Mouse (Mus musculus) megakaryocyte progenitor cell, adult 5-6 weeks (primary cell): ENCODE results near the gene Cox6a2. TPM values are rescaled to one million over a fixed set of nuclear protein-coding genes. Genes with fewer than 3 reads are reported as not detected.
A peak's percentile ranks its signal among the peaks of the same experiment; 100 is the strongest.

Experiments
- ATAC-seq: replicated peaks from 2 replicates; pipeline ENCODE4 v1.8.0; 2016; ENCODE audit warnings: mild to moderate bottlenecking, moderate TSS enrichment, inconsistent platforms; ENCODE audit not compliant: poor library complexity
- total RNA-seq, 2 experiments: library from RNA; stranded (forward) in 1 of 2; stranded (reverse) in 1 of 2; fragments of 157-497, 149-512 nt in 1 of 2; fragments of 200-1000 nt in 1 of 2; gene quantifications; 2 replicates each; pipeline versions ENCODE4 v1.2.3 to v1.2.4; 2015 to 2017

Cox6a2 gene
- total RNA-seq (2015): 0.76 and 4.8 TPM in 2 replicates
- 0.21 and 1.3 TPM in 2 replicates for total RNA-seq (2017)

- no peak for ATAC-seq
Measured at GRCm38 (mm10) chr7:128206152-128206551, at the start of gene Cox6a2. Gene Cox6a2, minus strand, starts transcription at chr7:128206387.

- no peak for ATAC-seq
Measured at GRCm38 (mm10) chr7:128255757-128256156, 49.6 kb upstream of the Cox6a2 start.

- no peak for ATAC-seq
Measured at GRCm38 (mm10) chr7:128254978-128255377, 48.8 kb upstream of the Cox6a2 start.

GRCm38 (mm10) chr7:128252609-128253008, 46.4 kb upstream of the Cox6a2 start:
- ATAC-seq: peak; percentile 64

GRCm38 (mm10) chr7:128251946-128252345, 45.8 kb upstream of the Cox6a2 start:
- ATAC-seq: no peak

- ATAC-seq: no peak
Measured at GRCm38 (mm10) chr7:128249998-128250397, 43.8 kb upstream of the Cox6a2 start.

- ATAC-seq: no peak
Measured at GRCm38 (mm10) chr7:128248081-128249042, 42.2 kb upstream of the Cox6a2 start.

- ATAC-seq: peak; percentile 82
Measured at GRCm38 (mm10) chr7:128247443-128247842, 41.3 kb upstream of the Cox6a2 start.

- ATAC-seq: peak; percentile 31; the same call in 1 of the 2 replicates
Measured at GRCm38 (mm10) chr7:128246496-128247391, 40.6 kb upstream of the Cox6a2 start, which contains the start of gene Tgfb1i1. Gene Tgfb1i1, plus strand, starts transcription at chr7:128246812.

- ATAC-seq: no peak
Measured at GRCm38 (mm10) chr7:128245547-128245946, 39.4 kb upstream of the Cox6a2 start.

GRCm38 (mm10) chr7:128244410-128245025, 38.3 kb upstream of the Cox6a2 start:
- no peak for ATAC-seq

- no peak for ATAC-seq
Measured at GRCm38 (mm10) chr7:128243921-128244320, 37.7 kb upstream of the Cox6a2 start.

- ATAC-seq: no peak
Measured at GRCm38 (mm10) chr7:128242331-128242730, 36.1 kb upstream of the Cox6a2 start.

- no peak for ATAC-seq
Measured at GRCm38 (mm10) chr7:128240131-128240784, 34.1 kb upstream of the Cox6a2 start.

- 0 out of 2 replicates have a peak, but pooled peaks have one; percentile 15 for ATAC-seq
Measured at GRCm38 (mm10) chr7:128238991-128239390, 32.8 kb upstream of the Cox6a2 start.

- ATAC-seq: peak; percentile 74
Measured at GRCm38 (mm10) chr7:128237927-128238778, 32.0 kb upstream of the Cox6a2 start, which contains the start of gene 9130023H24Rik. Gene 9130023H24Rik, minus strand, starts transcription at chr7:128238031.

GRCm38 (mm10) chr7:128237593-128237926, 31.4 kb upstream of the Cox6a2 start:
- ATAC-seq: no peak

GRCm38 (mm10) chr7:128236856-128237592, 30.8 kb upstream of the Cox6a2 start, which contains the start of gene Armc5:
Gene Armc5, plus strand, starts transcription at chr7:128237342.
- peak; percentile 40 for ATAC-seq
